Comparison of ENCODE assay signal across 25 mouse cellular contexts in genomic region chr10:79820277-79820676, GRCm38 (mm10). TPM values are rescaled to one million over a fixed set of nuclear protein-coding genes. Genes with fewer than 3 reads are reported as not detected.
A peak's percentile ranks its signal among the peaks of the same experiment; 100 is the strongest.
DNase-seq lines count a peak whose midpoint lies in the region; ATAC-seq lines count a peak whose summit lies in the region.
"Had no signal": no experiment of that assay in that cellular context is flagged by ENCODE, and none has a peak within 500 bp of the region (broad histone marks: within the 10 kb centered on the region; RNA-seq: fewer than 3 reads in every experiment).

No protein-coding gene starts in this region.

- H3K27me3 ChIP-seq in hindbrain, embryonic 10.5 days (ENCODE audit: insufficient read depth, poor library complexity, severe bottlenecking), result no peaks in the 10 kb centered on the region
- no peaks in the 10 kb centered on the region for H3K27me3 ChIP-seq in hindbrain, embryonic 11.5 days (ENCODE audit: control insufficient read depth, insufficient read depth, low read length)
- H3K27me3 ChIP-seq in limb, embryonic 12.5 days, result no peaks in the 10 kb centered on the region
- no peaks in the 10 kb centered on the region for H3K27me3 ChIP-seq in limb, embryonic 10.5 days (ENCODE audit: low read depth, poor library complexity, severe bottlenecking)
- no peaks in the 10 kb centered on the region for H3K27me3 ChIP-seq in intestine, embryonic 14.5 days (replicated peaks; ENCODE audit: control insufficient read depth, insufficient read depth, low read length)
- no peaks in the 10 kb centered on the region for H3K27me3 ChIP-seq in stomach, embryonic 16.5 days (ENCODE audit: control insufficient read depth, insufficient read depth, low read length)
- H3K27me3 ChIP-seq: heart, embryonic 13.5 days; hindbrain, embryonic 15.5 days; limb, embryonic 13.5 days; liver, embryonic 13.5 days; midbrain, embryonic 15.5 days had no signal

- ATAC-seq in hindbrain, embryonic 11.5 days (ENCODE audit: low FRiP score), result no peak
- no peak for ATAC-seq in limb, embryonic 12.5 days (ENCODE audit: insufficient number of reproducible peaks, insufficient read depth, low FRiP score, low TSS enrichment, low read depth)
- no peak for ATAC-seq in intestine, embryonic 14.5 days (replicated peaks; ENCODE audit: low FRiP score, low TSS enrichment, low read depth)
- no peak for ATAC-seq in stomach, embryonic 16.5 days (ENCODE audit: insufficient read depth, low FRiP score)
- no peak for ATAC-seq in megakaryocyte progenitor cell, adult 5-6 weeks (replicated peaks; ENCODE audit: poor library complexity)
- ATAC-seq: midbrain, embryonic 15.5 days had no signal

- H3K4me1 ChIP-seq in hindbrain, embryonic 10.5 days (replicated peaks), result peaks cover 44% of the 10 kb centered on the region
- H3K4me1 ChIP-seq in hindbrain, embryonic 11.5 days (replicated peaks; ENCODE audit: control insufficient read depth, insufficient read depth, low read length), result peaks cover 4% of the 10 kb centered on the region; the same call in 1 of the 2 replicates
- peaks cover 21% of the 10 kb centered on the region for H3K4me1 ChIP-seq in limb, embryonic 12.5 days (replicated peaks)
- H3K4me1 ChIP-seq in limb, embryonic 10.5 days, result peaks cover 21% of the 10 kb centered on the region
- no peaks in the 10 kb centered on the region; the same call in 1 of the 2 replicates for H3K4me1 ChIP-seq in intestine, embryonic 14.5 days (replicated peaks; ENCODE audit: control insufficient read depth, insufficient read depth, low read length)
- peaks cover 32% of the 10 kb centered on the region for H3K4me1 ChIP-seq in stomach, embryonic 16.5 days (ENCODE audit: control insufficient read depth, insufficient read depth, low read length)

- no peak overlapping the region for H3K4me3 ChIP-seq in hindbrain, embryonic 10.5 days
- no peak overlapping the region for H3K4me3 ChIP-seq in hindbrain, embryonic 11.5 days (ENCODE audit: low read depth, low read length)
- no peak overlapping the region for H3K4me3 ChIP-seq in limb, embryonic 12.5 days (replicated peaks)
- H3K4me3 ChIP-seq in limb, embryonic 10.5 days, result no peak overlapping the region
- no peak overlapping the region for H3K4me3 ChIP-seq in intestine, embryonic 14.5 days (ENCODE audit: low read depth, low read length)
- no peak overlapping the region for H3K4me3 ChIP-seq in stomach, embryonic 16.5 days (replicated peaks; ENCODE audit: low read length)
- H3K4me3 ChIP-seq: heart, embryonic 13.5 days; hindbrain, embryonic 15.5 days; limb, embryonic 13.5 days; liver, embryonic 13.5 days; midbrain, embryonic 15.5 days; myocyte had no signal

- H3K36me3 ChIP-seq in hindbrain, embryonic 10.5 days, result peaks cover 55% of the 10 kb centered on the region
- H3K36me3 ChIP-seq in hindbrain, embryonic 11.5 days (ENCODE audit: control insufficient read depth, insufficient read depth, low read length), result peaks cover 9% of the 10 kb centered on the region
- H3K36me3 ChIP-seq in limb, embryonic 12.5 days, result peaks cover 52% of the 10 kb centered on the region
- peaks cover 56% of the 10 kb centered on the region for H3K36me3 ChIP-seq in limb, embryonic 10.5 days
- peaks cover 22% of the 10 kb centered on the region for H3K36me3 ChIP-seq in intestine, embryonic 14.5 days (ENCODE audit: control insufficient read depth, insufficient read depth, low read length)
- H3K36me3 ChIP-seq in stomach, embryonic 16.5 days (ENCODE audit: control insufficient read depth, insufficient read depth, low read length), result 0 out of 2 replicates have a peak, but pooled peaks cover 5% of the 10 kb centered on the region
- H3K36me3 ChIP-seq: liver, embryonic 13.5 days had no signal

- peak overlapping the region; percentile 29; the same call in 1 of the 2 replicates for H3K27ac ChIP-seq in hindbrain, embryonic 10.5 days
- H3K27ac ChIP-seq in hindbrain, embryonic 11.5 days (ENCODE audit: low read depth, low read length), result no peak overlapping the region
- H3K27ac ChIP-seq in limb, embryonic 12.5 days, result peak overlapping the region; percentile 45; the same call in 1 of the 2 replicates
- H3K27ac ChIP-seq in limb, embryonic 10.5 days, result no peak overlapping the region
- 0 out of 2 replicates have a peak overlapping the region, but pooled peaks have one; percentile 7 for H3K27ac ChIP-seq in intestine, embryonic 14.5 days (ENCODE audit: low read depth)
- H3K27ac ChIP-seq in stomach, embryonic 16.5 days (ENCODE audit: low read length), result peak overlapping the region; percentile 95
- H3K27ac ChIP-seq: heart, embryonic 13.5 days; hindbrain, embryonic 15.5 days; limb, embryonic 13.5 days; liver, embryonic 13.5 days; midbrain, embryonic 15.5 days had no signal

- no peak overlapping the region for H3K4me2 ChIP-seq in hindbrain, embryonic 11.5 days (replicated peaks; ENCODE audit: low read depth, low read length)
- no peak overlapping the region for H3K4me2 ChIP-seq in limb, embryonic 12.5 days
- H3K4me2 ChIP-seq in intestine, embryonic 14.5 days (ENCODE audit: low read length), result no peak overlapping the region
- peak overlapping the region; percentile 15; the same call in 1 of the 2 replicates for H3K4me2 ChIP-seq in stomach, embryonic 16.5 days (ENCODE audit: low read depth, low read length)
- H3K4me2 ChIP-seq: heart, embryonic 13.5 days; hindbrain, embryonic 15.5 days; limb, embryonic 13.5 days; liver, embryonic 13.5 days; lung, embryonic 14.5 days; midbrain, embryonic 15.5 days had no signal

- no peak for DNase-seq in hindbrain, embryonic 10.5 days (ENCODE audit: low spot score)
- no peak for DNase-seq in hindbrain, embryonic 11.5 days (ENCODE audit: low spot score)
- DNase-seq in limb, embryonic 10.5 days (ENCODE audit: low spot score), result no peak
- no peak for DNase-seq in intestine, embryonic 14.5 days (ENCODE audit: low spot score)
- DNase-seq: adrenal gland, postnatal 36 days; cerebellum, adult 18-20 months; cerebellum, postnatal 36 days; liver, embryonic 13.5 days; lung, embryonic 14.5 days; right cerebral cortex, postnatal 25 days had no signal

- H3K9ac ChIP-seq in hindbrain, embryonic 11.5 days (ENCODE audit: low read depth, low read length), result no peak overlapping the region
- H3K9ac ChIP-seq in limb, embryonic 12.5 days (replicated peaks), result no peak overlapping the region
- H3K9ac ChIP-seq in intestine, embryonic 14.5 days (ENCODE audit: low read length), result no peak overlapping the region
- H3K9ac ChIP-seq in stomach, embryonic 16.5 days (ENCODE audit: low read length), result peak overlapping the region; percentile 46; the same call in 1 of the 2 replicates
- H3K9ac ChIP-seq: heart, embryonic 13.5 days; hindbrain, embryonic 15.5 days; limb, embryonic 13.5 days; liver, embryonic 13.5 days; lung, embryonic 14.5 days; midbrain, embryonic 15.5 days had no signal

- WGBS in hindbrain, embryonic 10.5 days, result 81% methylated on average over 8 of the region's 8 CpGs
- WGBS in hindbrain, embryonic 11.5 days, result 71% methylated on average over 8 of the region's 8 CpGs
- 81% methylated on average over 8 of the region's 8 CpGs for WGBS in limb, embryonic 12.5 days
- 74% methylated on average over 8 of the region's 8 CpGs for WGBS in limb, embryonic 10.5 days
- WGBS in intestine, embryonic 14.5 days, result 69% methylated on average over 8 of the region's 8 CpGs
- WGBS in stomach, embryonic 16.5 days, result 78% methylated on average over 8 of the region's 8 CpGs

- no peaks in the 10 kb centered on the region for H3K9me3 ChIP-seq in hindbrain, embryonic 10.5 days
- H3K9me3 ChIP-seq in hindbrain, embryonic 11.5 days (ENCODE audit: control insufficient read depth, low read length), result no peaks in the 10 kb centered on the region
- H3K9me3 ChIP-seq in limb, embryonic 12.5 days, result no peaks in the 10 kb centered on the region
- H3K9me3 ChIP-seq in limb, embryonic 10.5 days (replicated peaks), result no peaks in the 10 kb centered on the region
- H3K9me3 ChIP-seq in intestine, embryonic 14.5 days (ENCODE audit: control insufficient read depth, low read length), result no peaks in the 10 kb centered on the region
- no peaks in the 10 kb centered on the region for H3K9me3 ChIP-seq in stomach, embryonic 16.5 days (replicated peaks; ENCODE audit: control insufficient read depth, low read length)
- H3K9me3 ChIP-seq: heart, embryonic 13.5 days; hindbrain, embryonic 15.5 days; limb, embryonic 13.5 days; liver, embryonic 13.5 days; midbrain, embryonic 15.5 days had no signal

RNA-seq across cellular contexts. Expression of gene Misp, which starts 0.5 kb away (rescaled TPM):
- polyA plus RNA-seq in hindbrain, embryonic 10.5 days (2016; fragmentation: Nextera tagmentation; extraction: Ambion mirVana), result 1.0 and 2.4 TPM in 2 replicates
- 0.59 and 0.69 TPM in 2 replicates for polyA plus RNA-seq in hindbrain, embryonic 11.5 days (2014; fragmentation: Nextera tagmentation; extraction: Ambion mirVana)
- 0.28 and 0.67 TPM in 2 replicates for polyA plus RNA-seq in limb, embryonic 12.5 days (2016; fragmentation: Nextera tagmentation; extraction: Ambion mirVana)
- 0.60 TPM in 1 of 2 replicates, not detected in the other for polyA plus RNA-seq in limb, embryonic 10.5 days (2016; fragmentation: Nextera tagmentation; extraction: Ambion mirVana)
- polyA plus RNA-seq in intestine, embryonic 14.5 days (2014; fragmentation: Nextera tagmentation; extraction: Ambion mirVana), result 78.3 and 87.9 TPM in 2 replicates
- polyA plus RNA-seq in stomach, embryonic 16.5 days (2015; fragmentation: Nextera tagmentation; extraction: Ambion mirVana), result 50.6 and 62.3 TPM in 2 replicates
- not detected in 2 replicates for total RNA-seq in megakaryocyte progenitor cell, adult 5-6 weeks (2015)
- 0.58 TPM in 1 of 2 replicates, not detected in the other for total RNA-seq in megakaryocyte progenitor cell, adult 5-6 weeks (2017)
- total RNA-seq: CH12.LX; granulocyte monocyte progenitor cell, adult 5-6 weeks; megakaryocyte-erythroid progenitor cell, adult 5-6 weeks had no signal

RNA-seq across cellular contexts. Expression of gene Palm, which starts 26.9 kb away (rescaled TPM):
- 142 and 175 TPM in 2 replicates for polyA plus RNA-seq in hindbrain, embryonic 10.5 days (2016; fragmentation: Nextera tagmentation; extraction: Ambion mirVana)
- 129 and 132 TPM in 2 replicates for polyA plus RNA-seq in hindbrain, embryonic 11.5 days (2014; fragmentation: Nextera tagmentation; extraction: Ambion mirVana)
- polyA plus RNA-seq in limb, embryonic 12.5 days (2016; fragmentation: Nextera tagmentation; extraction: Ambion mirVana), result 121 TPM in 2 replicates
- polyA plus RNA-seq in limb, embryonic 10.5 days (2016; fragmentation: Nextera tagmentation; extraction: Ambion mirVana), result 121 and 126 TPM in 2 replicates
- 63.4 and 66.2 TPM in 2 replicates for polyA plus RNA-seq in intestine, embryonic 14.5 days (2014; fragmentation: Nextera tagmentation; extraction: Ambion mirVana)
- 56.8 and 58.0 TPM in 2 replicates for polyA plus RNA-seq in stomach, embryonic 16.5 days (2015; fragmentation: Nextera tagmentation; extraction: Ambion mirVana)
- total RNA-seq in megakaryocyte progenitor cell, adult 5-6 weeks (2015), result 65.3 and 71.4 TPM in 2 replicates
- total RNA-seq in megakaryocyte progenitor cell, adult 5-6 weeks (2017), result 43.4 and 53.4 TPM in 2 replicates

RNA-seq across cellular contexts. Expression of gene Prss57, which starts 29.5 kb away (rescaled TPM):
- polyA plus RNA-seq in hindbrain, embryonic 10.5 days (2016; fragmentation: Nextera tagmentation; extraction: Ambion mirVana), result 0.10 TPM in 1 of 2 replicates, not detected in the other
- 0.13 TPM in 1 of 2 replicates, not detected in the other for polyA plus RNA-seq in hindbrain, embryonic 11.5 days (2014; fragmentation: Nextera tagmentation; extraction: Ambion mirVana)
- not detected in 2 replicates for polyA plus RNA-seq in limb, embryonic 12.5 days (2016; fragmentation: Nextera tagmentation; extraction: Ambion mirVana)
- 0.19 TPM in 1 of 2 replicates, not detected in the other for polyA plus RNA-seq in limb, embryonic 10.5 days (2016; fragmentation: Nextera tagmentation; extraction: Ambion mirVana)
- polyA plus RNA-seq in intestine, embryonic 14.5 days (2014; fragmentation: Nextera tagmentation; extraction: Ambion mirVana), result 0.45 TPM in 1 of 2 replicates, not detected in the other
- 0.55 and 0.72 TPM in 2 replicates for polyA plus RNA-seq in stomach, embryonic 16.5 days (2015; fragmentation: Nextera tagmentation; extraction: Ambion mirVana)
- 160 and 189 TPM in 2 replicates for total RNA-seq in megakaryocyte progenitor cell, adult 5-6 weeks (2015)
- 95.1 and 100.0 TPM in 2 replicates for total RNA-seq in megakaryocyte progenitor cell, adult 5-6 weeks (2017)
- total RNA-seq: adrenal gland, postnatal 36 days; gastrocnemius, adult 18-20 months; heart, postnatal 25 days had no signal
- polyA plus RNA-seq: forebrain, embryonic 11.5 days; lung, embryonic 14.5 days; midbrain, embryonic 15.5 days; neural tube, embryonic 14.5 days had no signal

RNA-seq across cellular contexts. Expression of gene Ptbp1, which starts 34.0 kb away (rescaled TPM):
- 288 and 338 TPM in 2 replicates for polyA plus RNA-seq in hindbrain, embryonic 10.5 days (2016; fragmentation: Nextera tagmentation; extraction: Ambion mirVana)
- polyA plus RNA-seq in hindbrain, embryonic 11.5 days (2014; fragmentation: Nextera tagmentation; extraction: Ambion mirVana), result 141 and 152 TPM in 2 replicates
- polyA plus RNA-seq in limb, embryonic 12.5 days (2016; fragmentation: Nextera tagmentation; extraction: Ambion mirVana), result 373 and 403 TPM in 2 replicates
- polyA plus RNA-seq in limb, embryonic 10.5 days (2016; fragmentation: Nextera tagmentation; extraction: Ambion mirVana), result 485 and 494 TPM in 2 replicates
- polyA plus RNA-seq in intestine, embryonic 14.5 days (2014; fragmentation: Nextera tagmentation; extraction: Ambion mirVana), result 286 and 291 TPM in 2 replicates
- 268 and 308 TPM in 2 replicates for polyA plus RNA-seq in stomach, embryonic 16.5 days (2015; fragmentation: Nextera tagmentation; extraction: Ambion mirVana)
- total RNA-seq in megakaryocyte progenitor cell, adult 5-6 weeks (2015), result 218 and 262 TPM in 2 replicates
- total RNA-seq in megakaryocyte progenitor cell, adult 5-6 weeks (2017), result 172 and 187 TPM in 2 replicates

RNA-seq across cellular contexts. Expression of gene Fstl3, which starts 43.2 kb away (rescaled TPM):
- 1.7 and 1.8 TPM in 2 replicates for polyA plus RNA-seq in hindbrain, embryonic 10.5 days (2016; fragmentation: Nextera tagmentation; extraction: Ambion mirVana)
- 1.5 TPM in 2 replicates for polyA plus RNA-seq in hindbrain, embryonic 11.5 days (2014; fragmentation: Nextera tagmentation; extraction: Ambion mirVana)
- 3.0 and 4.0 TPM in 2 replicates for polyA plus RNA-seq in limb, embryonic 12.5 days (2016; fragmentation: Nextera tagmentation; extraction: Ambion mirVana)
- 1.8 and 2.3 TPM in 2 replicates for polyA plus RNA-seq in limb, embryonic 10.5 days (2016; fragmentation: Nextera tagmentation; extraction: Ambion mirVana)
- 10.1 and 11.1 TPM in 2 replicates for polyA plus RNA-seq in intestine, embryonic 14.5 days (2014; fragmentation: Nextera tagmentation; extraction: Ambion mirVana)
- 18.1 and 23.1 TPM in 2 replicates for polyA plus RNA-seq in stomach, embryonic 16.5 days (2015; fragmentation: Nextera tagmentation; extraction: Ambion mirVana)
- total RNA-seq in megakaryocyte progenitor cell, adult 5-6 weeks (2015), result 1.6 and 2.7 TPM in 2 replicates
- 1.3 and 3.6 TPM in 2 replicates for total RNA-seq in megakaryocyte progenitor cell, adult 5-6 weeks (2017)

Comparison
In these comparisons a context has a peak if more than half of its experiments do, and no peak if none do; other contexts are left out.
1. H3K27ac ChIP-seq: peak in hindbrain, embryonic 10.5 days (single experiment), limb, embryonic 12.5 days (single experiment), intestine, embryonic 14.5 days (single experiment) and stomach, embryonic 16.5 days (single experiment); none in hindbrain, embryonic 11.5 days (single experiment) and limb, embryonic 10.5 days (single experiment).
2. RNA of gene Misp, which starts 0.5 kb away (polyA plus RNA-seq): 78.3 to 87.9 TPM in intestine, embryonic 14.5 days and 50.6 to 62.3 TPM in stomach, embryonic 16.5 days; 1.0 to 2.4 TPM in hindbrain, embryonic 10.5 days, 0.59 to 0.69 TPM in hindbrain, embryonic 11.5 days, 0.28 to 0.67 TPM in limb, embryonic 12.5 days and 0.60 TPM in limb, embryonic 10.5 days; every median in the first group is over 10 times any median in the second.